Mouse (Mus musculus) layer of hippocampus, adult 9-11 months (tissue): ENCODE data around the gene Nucb1.
"Not testable (repeated sequence)": the region's sequence is repeated elsewhere in the genome, so short reads cannot be mapped to it uniquely, and the experiment has no call there.

Experiments
- DNase-seq: peaks from one replicate; pipeline ENCODE4 v3.0.0; 2022

Gene Nucb1

DNA sequence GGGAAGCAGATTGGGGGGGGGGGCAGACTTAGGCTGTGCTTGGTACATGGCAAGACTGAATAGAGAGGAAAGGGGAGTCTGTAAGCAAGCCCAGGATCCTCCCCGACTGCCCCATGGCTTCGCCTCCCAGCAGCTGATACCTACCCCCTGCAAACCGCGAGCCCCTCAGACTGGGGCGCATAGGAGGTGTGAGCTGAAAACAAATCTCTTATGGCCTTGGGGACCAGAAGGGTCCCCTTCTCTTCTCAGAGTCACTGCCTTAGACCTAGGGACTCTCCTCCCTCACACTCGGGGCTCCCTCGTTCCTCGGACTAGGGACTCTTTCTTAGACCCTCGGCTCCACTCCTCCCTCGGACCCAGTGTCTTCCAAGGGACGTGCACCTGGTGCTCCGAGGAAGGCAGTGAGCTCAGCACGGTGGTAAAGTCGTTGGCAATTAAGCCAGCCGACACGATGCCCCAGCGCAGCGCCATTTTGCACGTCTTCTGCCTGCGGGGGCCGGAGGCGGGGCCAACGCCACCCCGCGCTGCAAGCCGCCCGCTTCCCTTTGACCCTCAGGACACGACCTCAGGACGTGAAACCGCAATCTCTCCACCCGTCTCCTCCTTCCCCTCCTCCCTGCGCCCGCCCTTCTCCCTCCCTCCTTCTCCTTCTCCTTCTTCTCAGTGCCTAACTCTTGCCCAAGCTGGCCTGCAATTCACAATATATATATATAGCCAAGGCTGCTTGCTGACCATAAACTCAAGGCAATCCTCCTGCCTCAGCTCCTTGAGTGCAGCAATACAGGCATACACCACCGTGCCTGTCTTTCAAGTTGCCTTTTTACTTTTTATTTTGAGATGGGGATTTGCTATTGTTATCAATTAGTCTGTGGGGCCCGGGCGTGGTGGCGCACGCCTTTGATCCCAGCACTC is 21.7 kb downstream of the Nucb1 start, which contains the start of gene Dhdh:
Dhdh (minus strand) TSS at position 513 of the 912 bp plus-strand sequence.
- peak; percentile 56 for DNase-seq

DNA sequence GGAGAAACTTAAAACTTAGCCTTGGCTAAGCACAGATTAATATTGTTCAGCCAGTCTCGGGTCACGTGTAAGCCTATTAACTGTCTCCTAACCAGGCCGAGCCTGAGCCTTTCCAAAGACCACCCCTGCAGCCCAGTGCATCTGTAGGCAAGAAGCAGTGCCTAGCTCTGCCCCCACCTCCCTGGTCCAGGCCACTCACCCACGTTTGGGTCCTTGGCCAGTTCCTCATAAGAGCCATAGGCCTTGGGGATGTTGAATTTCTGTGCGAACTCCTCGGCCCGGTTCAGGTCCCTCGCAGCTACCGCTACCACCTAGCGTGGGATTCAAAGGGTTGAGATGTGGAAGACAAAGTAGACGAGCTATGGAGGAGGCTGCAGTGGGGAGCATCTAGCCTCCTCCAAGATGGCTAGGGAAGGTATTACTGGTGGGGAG is 22.3 kb downstream of the Nucb1 start:
- DNase-seq: no peak

DNA sequence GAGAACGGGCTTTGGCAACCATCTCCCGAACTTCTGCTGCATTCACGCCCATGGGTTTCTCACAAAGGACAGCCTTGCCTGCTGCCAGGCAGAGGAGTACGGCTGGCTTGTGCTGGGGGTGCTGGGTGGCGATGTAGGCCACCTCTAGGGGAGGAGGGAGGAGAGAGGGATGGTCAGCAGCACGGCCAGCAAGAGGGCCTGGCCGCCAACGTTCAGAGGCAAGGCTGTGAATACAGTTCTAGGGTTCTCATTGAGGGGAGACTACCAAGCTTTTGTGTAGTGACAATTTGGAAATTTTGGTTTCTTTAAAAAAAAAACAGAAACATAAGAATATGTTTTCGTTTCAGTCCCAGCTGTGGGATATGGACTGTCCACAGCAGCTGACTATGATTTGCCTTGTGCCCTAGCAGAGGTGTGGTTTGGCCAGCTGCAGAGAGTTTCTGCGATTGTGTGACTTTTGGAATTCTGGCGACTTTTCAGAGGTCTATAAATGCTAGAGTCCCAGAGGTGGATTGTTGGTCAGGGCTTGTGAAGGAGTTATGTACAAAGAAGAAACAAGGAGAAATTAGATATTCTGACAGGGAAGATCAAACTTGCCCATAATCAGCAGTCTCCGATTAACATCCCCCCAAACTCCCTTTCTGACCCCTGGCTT is 23.3 kb downstream of the Nucb1 start, which contains the start of gene Gm45808:
Gm45808 (minus strand) TSS at position 51 of the 655 bp plus-strand sequence.
- DNase-seq: no peak

DNA sequence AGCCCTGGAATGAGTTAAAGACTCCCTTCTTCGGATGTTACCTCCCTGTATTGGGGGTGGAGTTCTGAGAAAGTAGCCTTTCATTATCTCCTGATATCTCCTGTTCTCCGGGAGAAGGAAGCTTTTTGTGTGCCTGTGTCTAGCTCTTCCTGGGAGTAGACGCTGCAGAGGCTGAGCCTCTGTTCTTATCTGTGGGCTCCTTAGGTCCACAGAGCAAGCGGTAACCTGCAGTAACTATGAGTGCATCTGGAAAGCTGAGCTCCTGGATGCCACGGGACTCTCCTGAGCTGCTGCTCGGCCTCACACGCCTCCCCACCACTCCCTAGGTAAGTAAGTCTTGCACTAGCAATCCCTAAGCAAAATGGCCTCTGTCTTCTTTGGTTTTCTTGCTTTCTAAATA is 24.0 kb downstream of the Nucb1 start:
- DNase-seq: no peak

DNA sequence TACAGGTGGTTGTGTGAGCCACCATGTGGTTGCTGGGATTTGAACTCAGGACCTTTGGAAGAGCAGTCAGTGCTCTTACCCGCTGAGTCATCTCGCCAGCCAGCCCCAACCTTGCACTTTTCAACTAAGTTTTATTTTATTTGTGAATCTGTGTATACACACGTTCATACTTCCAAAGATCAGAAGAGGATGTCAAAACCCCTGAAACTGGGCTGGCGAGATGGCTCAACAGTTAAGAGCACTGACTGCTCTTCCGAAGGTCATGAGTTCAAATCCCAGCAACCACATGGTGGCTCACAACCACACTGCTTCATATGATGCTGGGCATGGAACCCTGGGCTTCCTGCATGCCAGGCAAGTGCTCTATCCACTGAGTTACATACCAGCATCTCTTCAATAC is 25.2 kb downstream of the Nucb1 start:
- not testable (repeated sequence) for DNase-seq

DNA sequence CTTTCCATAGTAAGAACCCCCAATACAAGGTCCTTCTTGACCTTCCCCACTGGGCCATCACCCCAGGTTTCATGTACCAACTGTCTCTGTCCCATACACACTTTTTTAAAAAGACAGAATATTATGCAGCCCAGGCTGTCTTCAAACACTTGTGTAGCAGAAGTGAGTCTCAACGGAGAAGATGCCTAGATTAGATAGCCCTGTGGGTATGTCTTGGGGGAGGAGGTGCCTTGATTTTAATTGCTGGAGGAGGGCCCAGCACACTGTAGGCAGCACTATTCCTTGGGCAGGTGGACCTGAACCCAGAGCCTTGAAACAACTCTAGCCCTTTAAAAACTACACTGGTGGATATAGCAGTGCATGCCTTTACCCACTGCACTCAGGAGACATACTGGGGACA is 28.0 kb downstream of the Nucb1 start:
- DNase-seq: no peak

DNA sequence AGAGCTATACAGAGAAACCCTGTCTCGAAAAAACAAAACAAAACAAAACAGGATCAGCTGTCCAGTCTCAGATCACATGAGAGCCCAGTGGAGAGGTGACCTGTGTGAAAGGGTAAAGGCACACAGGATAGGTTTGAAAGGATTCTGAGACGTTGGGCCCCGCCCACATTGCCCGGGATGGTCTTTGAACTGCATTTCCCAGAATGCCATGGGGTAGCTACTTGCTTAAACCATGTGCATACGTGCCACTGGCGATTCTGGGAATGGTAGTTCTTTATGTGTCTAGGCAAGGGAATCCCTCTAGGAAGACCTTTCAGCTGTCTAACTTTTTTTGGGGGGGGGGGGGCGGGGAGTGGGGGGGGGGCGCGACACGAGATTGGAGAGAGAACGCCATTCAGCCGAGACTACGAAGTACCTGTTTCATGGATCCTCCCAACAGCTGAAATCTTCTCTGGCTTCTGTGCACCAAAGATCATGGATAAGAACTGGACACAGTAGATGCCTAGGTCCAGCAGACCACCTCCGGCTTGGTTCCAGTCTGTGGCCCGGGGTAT is 28.8 kb downstream of the Nucb1 start, which contains the start of gene Tulp2:
Tulp2 (plus strand) TSS at position 504 of the 554 bp plus-strand sequence.
- DNase-seq: peak; percentile 74

DNA sequence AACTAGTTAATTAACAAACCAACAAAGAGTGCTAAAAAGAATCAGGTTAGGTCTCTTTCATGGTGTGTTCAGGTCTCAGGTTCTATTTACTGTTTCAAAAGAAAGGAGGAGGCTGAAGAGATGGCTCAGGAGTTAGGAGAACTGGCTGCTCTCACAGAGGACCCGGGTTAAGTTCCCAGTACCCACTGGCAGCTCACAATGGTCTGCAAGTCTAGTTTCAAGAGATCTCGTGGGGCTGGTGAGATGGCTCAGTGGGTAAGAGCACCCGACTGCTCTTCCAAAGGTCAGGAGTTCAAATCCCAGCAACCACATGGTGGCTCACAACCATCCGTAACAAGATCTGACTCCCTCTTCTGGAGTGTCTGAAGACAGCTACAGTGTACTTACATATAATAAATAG is 29.9 kb downstream of the Nucb1 start:
- not testable (repeated sequence) for DNase-seq

DNA sequence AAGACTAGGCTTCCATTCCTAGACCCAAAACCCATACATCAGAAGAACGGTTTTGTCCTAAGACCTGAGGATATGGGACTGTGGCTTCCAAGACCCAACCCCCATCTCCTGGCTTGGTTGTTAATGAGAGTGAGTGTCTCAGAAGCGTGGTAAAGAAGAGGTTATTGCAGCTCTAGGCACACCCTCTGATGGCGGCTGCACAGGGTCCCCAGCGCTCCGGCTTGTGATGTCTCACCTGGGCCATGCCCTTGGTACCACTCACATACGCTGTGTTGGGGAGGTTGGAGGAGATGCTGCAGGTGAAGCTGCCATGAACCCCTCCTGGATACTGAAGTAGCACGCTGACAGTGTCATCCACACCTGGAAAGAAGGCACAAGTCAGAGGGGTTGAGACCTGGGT is 31.4 kb downstream of the Nucb1 start:
- DNase-seq: no peak

DNA sequence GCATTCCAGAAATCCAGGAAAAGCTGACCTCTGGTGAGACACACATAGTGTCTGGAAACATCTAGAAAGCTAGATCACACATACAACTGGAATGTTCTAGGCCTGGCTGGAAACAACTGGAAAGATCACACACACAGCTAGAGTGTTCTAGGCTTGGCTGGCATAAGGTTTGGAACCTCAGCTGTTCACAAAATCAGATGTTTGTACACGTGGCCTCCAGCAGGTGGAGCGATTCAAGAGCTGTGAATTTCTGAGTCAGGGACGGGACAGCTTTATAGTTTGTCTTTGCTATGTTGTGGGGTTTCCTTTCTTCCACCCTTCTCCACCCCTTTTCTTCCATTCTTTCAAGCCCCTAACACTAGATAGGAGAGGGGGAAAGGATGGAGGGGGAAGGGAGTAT is 33.2 kb downstream of the Nucb1 start:
- no peak for DNase-seq

DNA sequence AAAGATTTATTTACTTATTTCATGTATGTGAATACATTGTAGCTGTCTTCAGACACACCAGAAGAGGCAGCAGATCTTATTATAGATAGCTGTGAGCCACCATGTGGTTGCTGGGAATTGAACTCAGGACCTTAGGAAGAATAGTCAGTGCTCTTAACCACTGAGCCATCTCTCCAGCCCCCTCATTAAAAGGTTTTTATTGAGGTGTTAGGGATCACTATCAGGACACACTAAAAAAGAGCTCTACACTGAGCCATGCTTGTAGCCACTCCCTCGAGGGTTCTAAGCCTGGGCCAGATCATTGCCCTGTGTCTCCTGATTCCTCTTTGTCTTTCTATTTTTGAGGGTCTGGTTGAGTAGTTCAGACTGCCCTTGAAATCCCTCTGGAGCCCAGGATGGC is 33.8 kb downstream of the Nucb1 start:
- DNase-seq: no peak

DNA sequence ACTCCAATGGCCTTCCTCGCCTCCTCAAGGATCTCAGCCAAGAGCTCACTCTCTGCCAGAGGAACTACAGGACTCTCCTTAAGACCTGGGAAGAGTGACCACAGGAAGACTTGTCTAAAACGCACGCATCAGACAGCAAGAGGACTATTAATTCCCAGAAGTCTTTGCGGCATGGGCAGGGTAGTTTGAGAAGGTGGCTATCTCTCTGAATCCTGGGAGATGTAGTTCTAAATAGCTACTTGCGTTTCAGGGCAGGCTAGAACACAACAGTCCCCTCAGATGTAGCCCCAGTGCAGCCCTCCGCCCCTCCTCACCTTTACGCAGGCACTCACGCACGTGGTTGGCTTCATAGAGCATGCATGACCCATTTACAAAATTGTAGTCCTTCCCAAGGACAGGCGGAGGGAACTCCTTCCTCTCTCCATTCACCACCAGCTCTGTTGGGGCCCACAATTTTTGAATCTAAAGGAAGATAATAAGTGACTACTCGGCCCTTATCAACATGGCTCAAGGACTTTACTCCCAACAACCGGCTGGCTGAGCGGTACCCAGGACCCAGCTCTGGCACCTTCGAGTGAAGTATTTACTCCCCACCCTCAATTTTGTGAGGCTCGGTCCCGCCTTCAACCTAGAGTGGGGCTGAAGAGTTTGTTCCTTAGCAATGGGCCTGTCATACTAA is 34.8 kb downstream of the Nucb1 start:
- no peak for DNase-seq

DNA sequence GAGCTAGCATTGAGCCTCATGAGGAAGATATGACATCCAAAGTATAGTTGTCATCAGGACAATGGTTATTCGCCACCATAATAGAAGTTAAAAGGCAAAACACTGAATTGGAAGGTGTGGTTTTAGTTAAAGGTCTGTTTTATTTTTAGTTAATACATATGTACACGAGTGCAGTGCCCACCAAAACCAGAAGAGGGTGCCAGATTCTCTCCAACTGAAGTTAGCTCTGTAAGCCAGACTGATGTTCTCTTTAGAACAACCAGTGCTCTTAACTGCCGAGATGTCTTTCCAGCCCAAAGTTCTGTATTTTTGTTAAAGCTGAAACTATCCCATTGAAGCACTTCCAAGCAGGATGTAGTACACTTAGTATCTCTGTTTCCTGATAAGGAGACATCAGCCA is 39.3 kb downstream of the Nucb1 start:
- DNase-seq: no peak

DNA sequence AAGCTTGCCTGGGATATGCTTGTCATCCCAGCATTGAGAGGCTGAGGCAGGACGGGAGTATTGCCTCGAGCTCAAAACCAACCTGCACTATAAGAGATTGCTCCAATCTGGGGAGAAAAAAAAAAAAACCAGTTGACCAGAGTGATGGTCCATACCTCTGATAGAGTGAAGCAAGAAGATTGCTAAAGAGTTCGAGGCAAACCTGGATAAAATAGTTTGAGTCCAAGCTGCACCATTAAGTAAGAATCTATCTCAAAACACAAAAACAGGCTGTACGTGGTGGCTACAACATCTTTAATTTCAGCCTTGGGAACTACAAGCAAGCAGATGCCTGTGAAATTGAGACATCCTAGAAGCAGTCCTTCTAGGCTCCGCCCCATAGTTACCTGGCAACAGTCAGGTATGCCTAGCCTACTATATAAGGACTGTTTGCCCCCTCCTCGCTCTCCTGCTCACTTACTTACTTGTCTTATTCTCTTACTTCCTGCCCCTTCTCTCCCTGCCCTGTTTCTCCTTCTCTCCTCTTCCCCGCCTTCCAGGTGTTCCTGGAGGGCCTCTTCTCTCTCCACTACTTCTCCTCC is 43.0 kb downstream of the Nucb1 start:
- no peak for DNase-seq

DNA sequence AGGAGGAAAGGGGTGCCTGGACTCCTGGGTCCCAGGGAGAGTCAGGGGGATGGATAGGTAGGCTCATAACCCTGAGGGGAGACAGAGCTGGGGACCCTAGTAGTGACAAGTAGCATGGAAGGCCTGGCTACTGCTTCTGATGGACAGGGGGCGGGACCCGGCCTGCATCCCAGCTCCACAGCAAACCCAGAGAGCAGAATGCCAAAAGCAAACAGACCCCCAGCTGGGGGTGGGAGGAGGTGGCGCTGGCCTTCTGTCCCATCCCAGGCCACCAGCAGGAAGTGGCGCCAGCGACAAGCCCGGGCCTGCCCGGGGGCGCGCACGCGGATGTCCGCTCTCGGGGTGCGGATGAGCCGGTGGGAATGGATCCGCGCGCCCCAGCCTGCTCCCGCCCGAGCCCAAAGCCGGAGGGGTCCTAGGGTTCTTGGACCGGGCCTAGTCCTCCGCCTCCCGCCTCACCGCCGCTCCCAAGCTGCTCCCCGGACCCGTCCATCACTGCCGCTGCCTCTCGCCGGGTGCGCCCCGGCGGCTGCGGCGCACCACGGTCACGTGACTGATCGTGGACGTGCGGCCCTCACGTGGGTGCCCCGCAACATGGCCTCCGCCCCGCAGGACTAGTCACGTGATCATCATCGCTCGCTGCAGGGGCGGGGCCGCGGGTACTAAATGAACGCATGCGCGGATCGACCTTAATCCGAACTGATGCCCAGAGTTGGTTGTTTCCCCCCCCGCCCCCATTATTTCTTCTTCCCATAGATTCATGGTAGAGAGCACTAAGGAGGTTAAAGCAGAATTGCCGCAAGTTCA is 43.7 kb downstream of the Nucb1 start, which contains the start of gene Bax:
Bax (minus strand) TSS at position 616 of the 807 bp plus-strand sequence.
- DNase-seq: peak; percentile 97

DNA sequence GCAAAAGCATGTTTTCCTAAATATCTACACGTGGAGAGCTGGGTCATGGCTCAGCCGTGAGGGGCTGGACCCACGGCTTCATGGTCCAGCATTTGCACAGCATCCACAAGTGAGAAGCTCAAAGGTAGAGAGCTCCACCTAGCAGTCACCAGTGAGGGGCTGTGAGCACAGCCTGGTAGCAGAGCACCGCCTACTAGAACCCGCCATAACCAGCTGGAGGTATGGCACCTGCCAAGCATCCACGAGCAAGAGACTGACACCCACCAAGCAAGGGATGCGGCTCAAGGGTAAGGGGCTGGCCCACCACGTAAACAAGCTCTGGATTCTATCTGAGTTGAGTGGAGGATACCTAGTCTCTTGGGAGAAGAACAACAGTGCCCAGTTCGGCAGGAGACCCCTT is 44.7 kb downstream of the Nucb1 start:
- no peak for DNase-seq

DNA sequence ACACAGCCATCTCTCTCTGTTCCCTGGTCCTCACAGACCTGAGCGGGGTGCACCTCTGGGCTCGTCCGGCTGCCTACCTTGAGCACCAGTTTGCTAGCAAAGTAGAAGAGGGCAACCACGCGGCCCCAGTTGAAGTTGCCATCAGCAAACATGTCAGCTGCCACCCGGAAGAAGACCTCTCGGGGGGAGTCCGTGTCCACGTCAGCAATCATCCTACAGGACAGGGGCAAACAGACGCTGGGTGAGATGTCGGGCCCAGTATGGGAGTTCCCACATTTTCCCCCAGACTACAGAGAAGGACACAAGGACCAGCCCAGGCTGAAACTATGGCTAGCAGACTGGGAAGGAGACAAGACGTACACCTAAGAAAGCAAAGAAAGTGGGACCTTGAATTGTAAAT is 45.1 kb downstream of the Nucb1 start:
- DNase-seq: no peak

DNA sequence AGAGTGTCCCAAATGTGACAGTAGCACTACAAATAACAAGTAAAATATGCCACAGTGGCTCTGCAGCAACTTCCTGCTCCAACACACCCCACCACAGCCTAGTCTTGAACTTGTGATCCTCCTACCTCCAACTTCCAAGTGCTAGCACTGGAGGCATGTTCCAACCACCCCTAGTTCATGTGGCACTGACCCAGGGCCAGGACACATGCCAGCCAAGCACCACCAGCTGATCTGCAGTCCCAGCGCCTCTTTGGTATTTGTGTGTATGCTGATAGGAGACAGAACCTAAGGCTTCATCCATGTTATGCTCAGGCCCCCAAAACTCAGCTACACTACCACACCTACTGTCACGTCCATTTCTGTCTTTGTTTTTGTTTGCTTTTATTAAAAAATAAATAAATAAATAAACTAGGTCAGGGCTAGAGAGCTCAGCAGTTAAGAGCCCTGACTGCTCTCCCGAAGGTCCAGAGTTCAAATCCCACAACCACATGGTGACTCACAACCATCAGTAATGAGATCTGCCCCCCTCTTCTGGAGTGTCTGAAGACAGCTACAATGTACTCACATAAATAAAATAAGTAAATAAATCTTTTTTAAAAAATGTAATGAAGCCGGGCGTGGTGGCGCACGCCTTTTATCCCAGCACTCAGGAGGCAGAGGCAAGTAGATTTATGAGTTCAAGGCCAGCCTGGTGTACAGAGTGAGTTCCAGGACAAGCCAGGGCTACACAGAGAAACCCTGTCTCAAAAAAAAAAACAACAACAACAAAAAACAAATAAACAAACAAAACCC is 46.0 kb downstream of the Nucb1 start:
- DNase-seq: no peak

DNA sequence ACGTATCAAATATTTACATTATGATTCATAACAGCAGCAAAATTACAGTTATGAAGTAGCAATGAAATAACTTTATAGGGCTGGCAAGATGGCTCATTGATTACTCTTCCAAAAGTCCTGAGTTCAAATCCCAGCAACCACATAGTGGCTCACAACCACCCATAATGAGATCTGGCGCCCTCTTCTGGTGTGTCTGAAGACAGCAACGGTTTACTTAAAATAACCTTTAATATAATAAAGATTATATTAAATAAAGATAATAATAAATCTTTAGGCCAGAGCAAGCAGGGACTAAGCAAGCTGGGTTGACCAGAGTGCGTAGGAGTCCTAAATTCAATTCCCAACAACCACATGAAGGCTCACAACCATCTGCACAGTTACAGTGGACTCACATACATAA is 47.3 kb downstream of the Nucb1 start:
- not testable (repeated sequence) for DNase-seq

DNA sequence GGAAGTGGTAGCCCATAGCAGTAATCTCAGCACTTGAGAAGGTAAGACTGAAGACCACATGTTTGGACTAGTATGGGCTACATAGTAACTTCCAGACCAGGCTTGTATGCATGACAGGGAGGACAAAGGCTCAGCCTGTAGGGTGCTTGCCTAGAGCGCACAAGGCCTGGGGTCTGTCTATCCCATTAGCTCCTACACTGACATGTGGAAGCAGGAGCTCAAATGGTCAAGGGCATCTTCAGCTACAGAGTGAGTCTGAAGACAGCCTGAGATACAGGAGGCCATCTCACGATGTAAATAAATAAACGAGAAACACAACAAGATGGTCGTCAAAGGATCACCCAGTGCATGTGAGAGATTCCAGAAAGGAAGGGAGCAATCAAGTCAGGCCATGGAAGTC is 47.9 kb downstream of the Nucb1 start:
- DNase-seq: no peak

DNA sequence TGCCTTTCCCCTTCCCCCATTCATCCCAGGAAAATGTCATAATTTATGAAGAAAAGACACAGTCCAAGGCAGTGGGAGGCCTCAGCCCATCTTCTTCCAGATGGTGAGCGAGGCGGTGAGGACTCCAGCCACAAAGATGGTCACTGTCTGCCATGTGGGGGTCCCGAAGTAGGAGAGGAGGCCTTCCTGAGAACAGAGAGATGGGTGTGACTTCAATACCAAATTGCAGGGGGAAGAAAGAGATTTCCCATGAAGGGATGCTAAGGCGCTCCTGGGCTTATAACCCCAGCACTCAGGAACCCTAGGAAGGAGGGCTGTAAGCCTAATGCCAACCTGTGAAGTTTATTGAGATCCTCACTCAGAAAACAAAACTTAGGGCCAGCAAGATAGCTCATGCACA is 48.4 kb downstream of the Nucb1 start:
- no peak for DNase-seq
